Mouse (Mus musculus) thymus, postnatal 10 days (tissue): ENCODE data around the gene Clec2g.
"Not testable (repeated sequence)": the region's sequence is repeated elsewhere in the genome, so short reads cannot be mapped to it uniquely, and the experiment has no call there.

ENCODE experiments used
- DNase-seq, 2 experiments: peaks; one replicate each; pipeline ENCODE4 v3.0.0; 2021; ENCODE audit warnings: low spot score in 2 of 2

Clec2g gene

GRCm38 (mm10) chr6:128934081-128934480, at the start of gene Clec2g:
Clec2g (plus strand) TSS chr6:128934381.
- not testable (repeated sequence) for DNase-seq

GRCm38 (mm10) chr6:128887091-128887790, 46.9 kb upstream of the Clec2g start, which contains the start of gene Clec2i:
Clec2i (plus strand) TSS chr6:128887588.
- DNase-seq: peak; percentile 69 to 74

GRCm38 (mm10) chr6:128888834-128889233, 45.3 kb upstream of the Clec2g start:
- DNase-seq: peak; percentile 45 to 50

GRCm38 (mm10) chr6:128890948-128891355, 43.2 kb upstream of the Clec2g start, which contains the start of gene BC035044:
BC035044 (minus strand) TSS chr6:128891126.
- DNase-seq: peak in 1 of 2 experiments; percentile 52

- no peak for DNase-seq
Measured at GRCm38 (mm10) chr6:128895404-128896001, 38.7 kb upstream of the Clec2g start.

- DNase-seq: no peak
Measured at GRCm38 (mm10) chr6:128900044-128900443, 34.1 kb upstream of the Clec2g start.

- DNase-seq: not testable (repeated sequence)
Measured at GRCm38 (mm10) chr6:128900796-128901552, 33.2 kb upstream of the Clec2g start.

- DNase-seq: no peak
Measured at GRCm38 (mm10) chr6:128913598-128914254, 20.5 kb upstream of the Clec2g start.

- no peak for DNase-seq
Measured at GRCm38 (mm10) chr6:128917322-128917721, 16.9 kb upstream of the Clec2g start.

- DNase-seq: no peak
Measured at GRCm38 (mm10) chr6:128933050-128933449, 1.1 kb upstream of the Clec2g start.

GRCm38 (mm10) chr6:128935889-128936665, 1.9 kb downstream of the Clec2g start:
- not testable (repeated sequence) for DNase-seq

- DNase-seq: no peak
Measured at GRCm38 (mm10) chr6:128941646-128942421, 7.7 kb downstream of the Clec2g start.

GRCm38 (mm10) chr6:128945564-128945963, 11.4 kb downstream of the Clec2g start:
- no peak for DNase-seq

- DNase-seq: no peak
Measured at GRCm38 (mm10) chr6:128961110-128961509, 26.9 kb downstream of the Clec2g start.

- DNase-seq: not testable (repeated sequence)
Measured at GRCm38 (mm10) chr6:128962108-128962507, 27.9 kb downstream of the Clec2g start.

- no peak for DNase-seq
Measured at GRCm38 (mm10) chr6:128964519-128964918, 30.3 kb downstream of the Clec2g start.

- DNase-seq: no peak
Measured at GRCm38 (mm10) chr6:128968463-128968862, 34.3 kb downstream of the Clec2g start.

- no peak for DNase-seq
Measured at GRCm38 (mm10) chr6:128969741-128970140, 35.6 kb downstream of the Clec2g start.

- DNase-seq: not testable (repeated sequence)
Measured at GRCm38 (mm10) chr6:128970508-128971393, 36.6 kb downstream of the Clec2g start.
